Mouse (Mus musculus): Measurements from ENCODE around the gene Gm10382.
"Not testable (repeated sequence)": the region's sequence is repeated elsewhere in the genome, so short reads cannot be mapped to it uniquely, and the experiment has no call there.

The Gm10382 gene

DNA sequence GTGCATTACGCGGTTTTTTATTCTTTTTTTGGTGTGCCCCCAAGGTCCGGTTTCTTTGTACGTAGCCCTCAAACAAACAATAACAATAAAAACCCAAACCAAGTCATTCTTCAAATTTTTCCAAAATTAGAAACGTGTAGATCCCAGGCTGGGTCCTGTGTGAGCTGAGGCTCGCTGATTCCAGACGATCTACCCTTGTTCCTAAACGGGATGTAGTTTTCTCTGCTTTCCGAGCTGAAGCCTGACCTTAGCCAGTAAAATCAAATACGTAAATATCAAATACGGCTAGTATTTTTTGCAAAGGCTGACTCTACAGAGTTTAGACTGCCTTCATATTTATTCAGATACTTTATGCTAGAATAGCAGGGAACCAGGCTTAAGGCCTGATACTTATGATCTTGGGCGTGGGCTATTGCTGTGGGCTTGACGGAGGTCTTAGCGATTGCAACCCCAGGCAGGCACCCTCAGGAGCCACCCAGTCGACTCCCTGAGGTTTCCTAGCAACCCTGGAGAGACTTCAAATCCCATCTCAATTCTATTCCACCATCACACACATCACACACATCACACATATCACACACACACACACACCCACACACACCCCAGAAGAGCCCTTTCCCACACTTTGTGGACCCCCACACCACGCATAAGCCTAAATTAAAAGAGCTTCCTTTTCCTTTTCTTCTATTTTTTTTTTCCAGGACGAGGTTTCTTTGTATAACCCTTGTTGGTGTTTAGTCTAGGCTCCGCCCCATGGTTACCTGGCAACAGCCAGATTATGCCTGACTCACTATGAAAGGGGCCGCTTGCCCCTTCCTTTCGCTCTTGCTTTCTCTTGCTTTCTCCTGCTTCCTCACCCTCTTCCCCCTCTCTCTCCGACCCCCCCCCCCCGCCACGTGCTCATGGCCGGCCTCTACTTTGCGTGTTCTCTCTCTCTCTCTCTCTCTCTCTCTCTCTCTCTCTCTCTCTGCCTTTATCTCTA is 4.8 kb downstream of the Gm10382 start:
- DNase-seq (ENCODE audit: low read depth) = no peak

GRCm38 (mm10) chr5:125395008-125395407 is 5.9 kb downstream of the Gm10382 start:
- DNase-seq (ENCODE audit: low read depth) = no peak

DNA sequence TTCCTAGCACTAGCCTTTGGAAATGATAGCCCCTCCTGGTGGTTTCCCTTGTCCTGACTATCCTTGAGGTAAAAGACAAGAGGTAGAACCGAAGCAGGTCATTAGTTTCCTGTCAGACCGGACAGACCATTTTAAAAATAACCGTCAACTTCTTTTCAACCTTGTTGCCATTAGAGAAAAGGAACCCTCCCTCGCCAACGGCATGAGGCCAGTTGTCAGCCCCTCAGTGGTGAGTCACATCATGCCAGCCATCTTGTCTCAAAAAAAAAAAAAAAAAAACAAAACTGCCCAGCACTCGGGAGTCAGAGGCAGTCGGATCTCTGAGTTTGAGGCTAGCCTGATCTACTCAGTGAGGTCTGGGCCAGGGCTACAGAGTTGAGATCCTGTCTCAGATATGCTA is 11.8 kb downstream of the Gm10382 start:
- DNase-seq (ENCODE audit: low read depth) = no peak

DNA sequence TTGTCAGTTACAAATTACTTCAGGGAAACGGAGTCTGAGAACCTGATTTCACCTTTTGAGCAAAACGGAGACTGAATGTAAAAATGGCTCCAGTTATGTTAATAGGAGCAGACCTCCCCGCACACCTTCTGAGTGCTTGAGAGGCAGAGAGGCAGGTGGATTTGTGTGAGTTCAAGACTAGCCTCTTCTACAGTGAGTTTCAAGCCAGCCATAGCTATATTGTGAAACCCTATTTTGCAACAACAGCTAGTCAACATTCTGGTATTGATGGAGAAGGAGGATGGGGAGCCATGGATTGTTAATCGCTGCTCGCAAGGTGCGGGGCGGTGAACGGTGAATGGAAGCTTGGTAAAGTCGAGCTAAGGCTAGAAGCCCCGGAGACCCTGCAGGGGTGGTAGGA is 13.4 kb downstream of the Gm10382 start:
- no peak for DNase-seq (ENCODE audit: low read depth)

DNA sequence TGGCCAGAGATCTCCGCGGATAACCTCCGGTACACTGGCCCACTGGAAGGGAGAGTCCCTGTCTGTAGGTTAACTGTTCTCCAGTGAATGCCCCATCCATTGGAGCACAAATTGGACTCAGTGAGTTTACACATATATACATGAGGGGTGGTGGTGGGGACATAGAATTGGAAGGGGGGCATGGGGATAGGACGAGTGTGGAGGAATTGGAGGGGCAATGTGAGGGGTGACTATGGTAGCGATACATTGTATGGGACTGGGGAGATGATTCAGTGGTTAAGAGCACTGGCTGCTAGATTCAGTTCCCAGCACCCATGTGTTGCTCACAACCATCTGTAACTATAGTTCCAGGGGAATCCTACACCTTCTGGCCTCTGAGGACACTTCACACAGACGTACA is 13.9 kb downstream of the Gm10382 start:
- DNase-seq (ENCODE audit: low read depth) = no peak

- DNase-seq (ENCODE audit: low read depth) = no peak
These were observed 14.7 kb downstream of the Gm10382 start for GRCm38 (mm10) chr5:125403481-125404465.

- no peak for DNase-seq (ENCODE audit: low read depth)
These were observed 15.4 kb downstream of the Gm10382 start for GRCm38 (mm10) chr5:125404536-125404902.

GRCm38 (mm10) chr5:125404903-125405545 is 15.9 kb downstream of the Gm10382 start:
- DNase-seq (ENCODE audit: low read depth) = no peak

- no peak for DNase-seq (ENCODE audit: low read depth)
These were observed 16.6 kb downstream of the Gm10382 start for GRCm38 (mm10) chr5:125405546-125406248.

- DNase-seq (ENCODE audit: low read depth) = no peak
These were observed 17.3 kb downstream of the Gm10382 start for GRCm38 (mm10) chr5:125406322-125407016.

- no peak for DNase-seq (ENCODE audit: low read depth)
These were observed 18.1 kb downstream of the Gm10382 start for GRCm38 (mm10) chr5:125407020-125407830.

- no peak for DNase-seq (ENCODE audit: low read depth)
These were observed 18.9 kb downstream of the Gm10382 start for GRCm38 (mm10) chr5:125407910-125408575.

DNA sequence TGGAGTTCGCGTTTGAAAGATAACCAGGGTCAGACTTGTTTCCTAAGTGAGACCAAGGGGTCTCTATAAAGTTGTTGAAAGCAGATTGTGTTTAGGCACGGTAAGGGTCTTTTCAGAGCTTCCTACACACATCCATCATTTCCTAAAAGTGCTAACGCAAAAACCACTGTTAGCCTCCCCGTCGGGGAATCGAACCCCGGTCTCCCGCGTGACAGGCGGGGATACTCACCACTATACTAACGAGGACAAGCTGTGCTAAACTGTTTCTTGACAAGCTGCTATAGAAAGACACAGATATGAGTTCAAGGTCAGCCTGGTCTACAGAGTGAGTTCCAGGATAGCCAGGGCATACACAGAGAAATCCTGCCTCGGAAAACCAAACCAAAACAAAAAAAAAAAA is 19.7 kb downstream of the Gm10382 start:
- no peak for DNase-seq (ENCODE audit: low read depth)

GRCm38 (mm10) chr5:125409348-125410090 is 20.4 kb downstream of the Gm10382 start:
- no peak for DNase-seq (ENCODE audit: low read depth)

GRCm38 (mm10) chr5:125411972-125412530 is 22.9 kb downstream of the Gm10382 start:
- no peak for DNase-seq (ENCODE audit: low read depth)

GRCm38 (mm10) chr5:125412536-125412935 is 23.4 kb downstream of the Gm10382 start:
- DNase-seq (ENCODE audit: low read depth) = not testable (repeated sequence)

DNA sequence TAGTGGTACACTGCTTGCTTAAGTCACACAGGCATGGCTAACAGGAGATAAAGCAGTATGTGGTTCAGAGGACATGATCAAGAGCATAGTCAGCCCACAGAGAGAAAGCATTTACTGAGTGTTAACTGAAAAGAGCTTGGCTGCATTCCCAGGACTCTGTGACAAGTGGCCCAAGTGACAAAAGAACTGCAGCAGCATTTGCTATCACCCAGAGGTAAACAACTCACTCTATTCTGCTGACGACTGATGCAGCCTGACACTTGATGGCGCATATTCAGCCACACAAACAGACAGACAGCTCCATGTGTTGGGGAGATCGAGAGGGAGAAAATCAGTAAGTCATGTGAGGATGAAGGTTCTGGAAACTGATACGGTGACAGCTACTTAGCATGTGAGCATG is 24.6 kb downstream of the Gm10382 start:
- no peak for DNase-seq (ENCODE audit: low read depth)

DNA sequence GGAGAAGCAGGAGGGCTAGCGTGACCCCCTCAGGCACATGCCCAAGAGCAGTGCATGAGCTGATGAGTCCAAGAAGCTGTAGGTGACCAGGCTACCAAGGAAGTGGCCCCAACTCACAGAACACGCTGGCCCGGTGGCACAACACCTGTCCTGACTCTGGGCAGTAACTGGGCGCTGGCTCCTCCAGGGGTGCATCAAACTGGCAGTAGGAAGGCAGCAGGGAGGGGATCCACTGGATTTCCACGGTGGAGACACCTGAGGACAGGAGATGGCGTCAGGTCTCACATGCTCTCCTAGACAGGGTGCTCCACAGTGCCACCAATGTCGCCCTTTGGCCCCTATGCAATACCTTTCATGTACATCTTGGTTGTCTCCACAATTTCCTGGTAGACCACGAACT is 27.1 kb downstream of the Gm10382 start:
- no peak for DNase-seq (ENCODE audit: low read depth)
